Mouse (Mus musculus): ENCODE results near the gene Rras2.
A peak's percentile ranks its signal among the peaks of the same experiment; 100 is the strongest.

GRCm38 (mm10) chr7:114066529-114067178 lies 50.9 kb downstream of the Rras2 start:
- peak; percentile 87 for TF ChIP-seq ZC3H11A (IDR thresholded peaks at IDR 0.05; ENCODE audit: borderline replicate concordance, low read depth, low read length)
- TF ChIP-seq MAFK (IDR thresholded peaks at IDR 0.05; ENCODE audit: insufficient read depth, low read depth, low read length): no peak
